Mouse (Mus musculus) intestine, embryonic 14.5 days (tissue): ENCODE data around the gene Sumf2. TPM values are rescaled to one million over a fixed set of nuclear protein-coding genes. Genes with fewer than 3 reads are reported as not detected.

Experiments
- ATAC-seq: fragments of 200-750 bp; cut with Nextera tagmentation; replicated peaks from 2 replicates; pipeline ENCODE4 v1.8.0; 2017; ENCODE audit warnings: low read depth, moderate number of reproducible peaks, moderate TSS enrichment, moderate library complexity; ENCODE audit not compliant: low FRiP score, low TSS enrichment
- DNase-seq: peaks from one replicate; pipeline ENCODE4 v3.0.0-alpha.2; 2018; ENCODE audit warnings: low spot score
- H3K27ac ChIP-seq: fragments of 300-500 bp; sonication (generic); 2 replicates; pipeline ENCODE4 v1.5.1; 2014; ENCODE audit warnings: low read depth, mild to moderate bottlenecking, control low read depth
- H3K27me3 ChIP-seq: fragments of 300-500 bp; sonication (generic); replicated peaks from 2 replicates; pipeline ENCODE4 v1.6.1; 2014; ENCODE audit warnings: low read length, control low read depth; ENCODE audit not compliant: control insufficient read depth, insufficient read depth
- H3K36me3 ChIP-seq: fragments of 300-500 bp; sonication (generic); 2 replicates; pipeline ENCODE4 v1.6.1; 2014; ENCODE audit warnings: low read length, control low read depth; ENCODE audit not compliant: control insufficient read depth, insufficient read depth
- H3K4me1 ChIP-seq: fragments of 300-500 bp; sonication (generic); replicated peaks from 2 replicates; pipeline ENCODE4 v1.6.1; 2014; ENCODE audit warnings: low read length, control low read depth, mixed read lengths; ENCODE audit not compliant: control insufficient read depth, insufficient read depth
- H3K4me2 ChIP-seq: fragments of 300-500 bp; sonication (generic); 2 replicates; pipeline ENCODE4 v1.6.1; 2014; ENCODE audit warnings: low read length
- H3K4me3 ChIP-seq: fragments of 300-500 bp; sonication (generic); 2 replicates; pipeline ENCODE4 v1.5.1; 2014; ENCODE audit warnings: low read depth, low read length, control low read depth, mixed read lengths
- H3K9ac ChIP-seq: fragments of 300-500 bp; sonication (generic); 2 replicates; pipeline ENCODE4 v1.6.1; 2014; ENCODE audit warnings: mild to moderate bottlenecking, low read length
- H3K9me3 ChIP-seq: fragments of 300-500 bp; sonication (generic); 2 replicates; pipeline ENCODE4 v1.6.1; 2016; ENCODE audit warnings: low read length, control low read depth; ENCODE audit not compliant: control insufficient read depth
- WGBS: fragments of 180-500 bp; shearing (Covaris S2); extraction: QIAGEN DNeasy Blood & Tissue Kit; methylation state at CpG from one replicate; pipeline ENCODE4 v1.1.7; 2014; 5-methylcytosine and 5-hydroxymethylcytosine counted together
- polyA plus RNA-seq: library from polyadenylated mRNA; unstranded; fragments of >200 nt; fragmentation: Nextera tagmentation; extraction: Ambion mirVana; gene quantifications from 2 replicates; pipeline ENCODE4 v1.2.1, GENCODE M21; 2014

The Sumf2 gene
- 47.8 and 49.6 TPM in 2 replicates for polyA plus RNA-seq

- 8% methylated on average over 22 of the region's 22 CpGs for WGBS
- peak within 1 kb of the TSS; percentile 83 for H3K4me3 ChIP-seq
- DNase-seq: peak; percentile 96
- peaks cover 22% of the 10 kb centered on the region for H3K36me3 ChIP-seq
- H3K4me1 ChIP-seq: no peaks in the 10 kb centered on the region; the same call in 1 of the 2 replicates
- no peaks in the 10 kb centered on the region for H3K9me3 ChIP-seq
- peak; percentile 98 for ATAC-seq
- H3K4me2 ChIP-seq: peak within 1 kb of the TSS; percentile 78
- H3K27ac ChIP-seq: peak within 1 kb of the TSS; percentile 70
- peak within 1 kb of the TSS; percentile 81 for H3K9ac ChIP-seq
- H3K27me3 ChIP-seq: no peaks in the 10 kb centered on the region
These were observed at the start of gene Sumf2 for GRCm38 (mm10) chr5:129846752-129847557. Sumf2 (plus strand) TSS chr5:129846986.

- H3K4me1 ChIP-seq: no peaks in the 10 kb centered on the region; the same call in 1 of the 2 replicates
- DNase-seq (no peak), ATAC-seq (no peak)
- no peak overlapping the region for H3K27ac ChIP-seq
- no peaks in the 10 kb centered on the region for H3K27me3 ChIP-seq
- WGBS: 94% methylated on average over 5 of the region's 5 CpGs
- H3K9ac ChIP-seq: no peak overlapping the region
- H3K4me2 ChIP-seq: no peak overlapping the region
- no peaks in the 10 kb centered on the region for H3K9me3 ChIP-seq
- no peak overlapping the region for H3K4me3 ChIP-seq
- H3K36me3 ChIP-seq: peaks cover 18% of the 10 kb centered on the region
These were observed 1.9 kb upstream of the Sumf2 start for GRCm38 (mm10) chr5:129844848-129845247.

GRCm38 (mm10) chr5:129847558-129847820 lies 703 bp downstream of the Sumf2 start:
- DNase-seq (no peak), ATAC-seq (no peak)
- H3K27me3 ChIP-seq: no peaks in the 10 kb centered on the region
- no peaks in the 10 kb centered on the region for H3K9me3 ChIP-seq
- H3K4me2 ChIP-seq: peak overlapping the region; percentile 78
- peaks cover 22% of the 10 kb centered on the region for H3K36me3 ChIP-seq
- H3K4me1 ChIP-seq: no peaks in the 10 kb centered on the region; the same call in 1 of the 2 replicates
- peak overlapping the region; percentile 81 for H3K9ac ChIP-seq
- 38% methylated on average over 8 of the region's 8 CpGs for WGBS
- H3K27ac ChIP-seq: peak overlapping the region; percentile 70; the same call in 1 of the 2 replicates
- H3K4me3 ChIP-seq: peak overlapping the region; percentile 83

DNA sequence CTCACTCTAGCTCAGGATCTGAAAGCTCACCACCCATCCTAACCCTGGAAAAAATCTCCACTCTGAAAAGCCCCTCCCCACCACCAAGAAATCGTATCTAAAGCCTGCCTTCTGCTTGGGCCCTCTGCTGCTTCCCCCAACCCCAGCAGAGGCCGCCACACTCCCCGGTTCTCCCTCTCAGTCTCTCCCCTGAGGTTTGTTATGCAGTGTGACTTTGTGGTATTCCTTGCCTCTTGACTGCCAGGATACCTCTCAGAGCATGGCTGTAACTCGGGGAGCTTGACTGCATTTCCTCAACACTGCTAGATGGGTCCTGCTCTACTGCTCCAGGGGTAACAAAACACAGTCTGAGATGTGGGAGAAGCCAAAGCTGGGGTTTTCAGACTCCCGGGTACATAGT lies 8.4 kb downstream of the Sumf2 start:
- 53% methylated on average over 5 of the region's 5 CpGs for WGBS
- no peak for ATAC-seq
- H3K27ac ChIP-seq: no peak overlapping the region

DNA sequence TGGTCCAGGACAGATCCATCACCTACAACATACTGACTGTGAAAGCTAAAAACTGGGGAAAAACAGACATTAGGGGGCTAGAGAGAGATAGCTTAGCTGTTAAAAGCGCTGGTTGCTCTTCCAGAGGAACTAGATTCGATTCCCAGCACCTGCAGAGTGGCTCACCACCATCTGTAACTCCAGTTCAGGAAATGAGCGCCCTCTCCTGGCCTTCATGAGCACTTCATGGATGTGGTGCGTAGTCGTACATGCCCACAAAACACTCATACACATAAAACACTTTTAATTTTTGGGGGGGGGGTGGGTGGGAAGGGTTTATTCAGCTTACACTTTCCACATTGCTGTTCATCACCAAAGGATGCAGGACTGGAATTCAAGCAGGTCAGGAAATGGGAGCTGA lies 9.6 kb downstream of the Sumf2 start:
- H3K9ac ChIP-seq: no peak overlapping the region
- H3K27me3 ChIP-seq: no peaks in the 10 kb centered on the region
- ATAC-seq (no peak), DNase-seq (no peak)
- H3K4me2 ChIP-seq: no peak overlapping the region
- WGBS: 85% methylated on average over 5 of the region's 5 CpGs
- no peaks in the 10 kb centered on the region for H3K9me3 ChIP-seq
- peaks cover 64% of the 10 kb centered on the region for H3K36me3 ChIP-seq
- no peak overlapping the region for H3K4me3 ChIP-seq
- H3K27ac ChIP-seq: no peak overlapping the region
- H3K4me1 ChIP-seq: no peaks in the 10 kb centered on the region

More for the DNA sequence above, 8.4 kb downstream of the Sumf2 start:
- no peaks in the 10 kb centered on the region for H3K9me3 ChIP-seq
- H3K27me3 ChIP-seq: no peaks in the 10 kb centered on the region
- DNase-seq: no peak
- H3K4me2 ChIP-seq: no peak overlapping the region
- no peaks in the 10 kb centered on the region for H3K4me1 ChIP-seq
- no peak overlapping the region for H3K4me3 ChIP-seq
- H3K9ac ChIP-seq: no peak overlapping the region
- peaks cover 65% of the 10 kb centered on the region for H3K36me3 ChIP-seq

DNA sequence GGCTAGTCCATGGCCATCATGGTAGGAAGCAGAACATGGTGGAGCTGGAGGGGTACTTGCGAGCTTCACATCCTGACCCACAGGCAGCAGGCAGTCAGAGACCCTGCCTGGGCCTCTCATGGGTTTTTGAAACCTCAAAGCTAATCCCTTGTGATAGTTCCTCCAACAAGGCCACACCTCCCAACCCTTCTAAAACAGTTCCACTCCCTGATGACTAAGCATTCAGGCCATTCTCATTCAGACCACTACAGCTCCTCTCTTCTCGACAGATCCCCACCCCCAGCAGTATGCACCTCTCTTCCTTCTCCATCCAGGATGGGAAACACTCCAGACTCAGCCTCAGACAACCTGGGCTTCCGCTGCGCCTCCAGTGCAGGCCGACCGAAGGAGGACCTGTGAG lies 15.5 kb downstream of the Sumf2 start:
- WGBS: 93% methylated on average over 6 of the region's 6 CpGs
- no peak overlapping the region for H3K4me3 ChIP-seq

DNA sequence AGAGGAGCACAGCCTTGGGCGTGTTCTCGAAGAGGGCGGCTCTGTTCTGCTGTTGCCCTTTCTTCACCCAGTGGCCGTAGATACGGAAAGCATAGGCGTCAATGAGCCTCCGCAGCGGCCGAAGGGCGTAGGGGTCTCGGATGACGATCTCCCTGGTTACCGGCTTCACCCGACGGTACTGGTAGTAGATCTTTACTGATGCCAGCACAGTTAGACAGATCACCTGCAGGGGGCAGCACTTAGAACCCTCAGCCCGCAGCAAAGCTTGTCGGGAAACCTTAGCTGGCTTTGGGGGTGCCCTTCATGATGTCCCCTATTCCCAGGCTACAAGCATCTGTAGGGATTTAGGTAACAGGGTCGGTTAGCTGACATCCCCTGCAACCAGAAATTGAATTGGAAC lies 17.7 kb downstream of the Sumf2 start:
- DNase-seq (no peak), ATAC-seq (0 out of 2 replicates have a peak, but pooled peaks have one; percentile 17)
- WGBS: 16% methylated on average over 18 of the region's 18 CpGs
- Histone ChIP-seq H3K4me3 (no peak overlapping the region), H3K9ac (no peak overlapping the region), H3K27ac (no peak overlapping the region), H3K27me3 (no peaks in the 10 kb centered on the region), H3K9me3 (no peaks in the 10 kb centered on the region), H3K4me1 (no peaks in the 10 kb centered on the region), H3K4me2 (no peak overlapping the region), H3K36me3 (peaks cover 17% of the 10 kb centered on the region)

More for the DNA sequence above, 15.5 kb downstream of the Sumf2 start:
- no peaks in the 10 kb centered on the region for H3K4me1 ChIP-seq
- H3K27me3 ChIP-seq: no peaks in the 10 kb centered on the region
- H3K9ac ChIP-seq: no peak overlapping the region
- H3K4me2 ChIP-seq: no peak overlapping the region
- DNase-seq: no peak
- ATAC-seq: no peak
- no peak overlapping the region for H3K27ac ChIP-seq
- H3K9me3 ChIP-seq: no peaks in the 10 kb centered on the region
- peaks cover 36% of the 10 kb centered on the region for H3K36me3 ChIP-seq

GRCm38 (mm10) chr5:129865841-129866240 lies 19.1 kb downstream of the Sumf2 start:
- Histone ChIP-seq H3K4me2 (no peak overlapping the region), H3K9ac (no peak overlapping the region), H3K9me3 (no peaks in the 10 kb centered on the region), H3K36me3 (peaks cover 9% of the 10 kb centered on the region; the same call in 1 of the 2 replicates), H3K27me3 (no peaks in the 10 kb centered on the region), H3K27ac (no peak overlapping the region), H3K4me1 (no peaks in the 10 kb centered on the region), H3K4me3 (no peak overlapping the region)
- DNase-seq: no peak
- WGBS: 81% methylated on average over 12 of the region's 12 CpGs
- ATAC-seq: no peak
